Mouse (Mus musculus): Measurements from ENCODE around the gene Zfp36.

Gene Zfp36

GRCm38 (mm10) chr7:28383606-28384005, 3.6 kb upstream of the Zfp36 start:
- no peak for DNase-seq

- peak; percentile 67 to 81 for DNase-seq
Observed at GRCm38 (mm10) chr7:28382981-28383396, 2.9 kb upstream of the Zfp36 start.

DNA sequence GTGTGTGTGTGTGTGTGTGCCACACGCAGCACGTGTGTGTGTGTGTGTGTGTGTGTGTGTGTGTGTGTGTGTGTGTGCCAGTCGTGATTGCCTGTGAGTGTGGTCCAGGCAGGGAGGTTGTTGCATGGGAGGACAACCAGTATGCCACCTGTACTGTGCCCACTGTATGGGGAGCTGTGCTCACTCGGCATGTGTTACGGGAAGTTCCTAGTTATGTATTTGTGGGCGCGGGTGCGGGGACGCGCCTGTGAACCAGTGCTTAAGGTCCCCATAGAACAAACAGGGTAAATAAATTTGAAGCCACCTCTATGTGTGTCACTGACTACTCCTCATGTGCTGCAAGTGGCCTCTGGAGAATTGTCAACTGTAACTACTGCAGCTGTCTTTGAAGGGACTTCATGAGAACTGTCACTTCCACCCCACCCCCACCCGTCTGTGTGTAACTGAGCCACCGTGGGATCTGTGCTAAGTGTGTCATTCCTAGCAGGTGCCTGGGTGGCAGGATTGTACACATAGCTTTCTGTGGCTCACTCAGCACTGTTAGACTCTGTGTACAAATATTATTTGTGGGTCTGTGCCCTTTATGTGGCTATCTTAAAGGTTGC, 2.4 kb upstream of the Zfp36 start:
- peak in 1 of 2 experiments; percentile 59 for DNase-seq

GRCm38 (mm10) chr7:28381938-28382337, 1.9 kb upstream of the Zfp36 start:
- peak; percentile 91 to 95 for DNase-seq

- DNase-seq = peak; percentile 84 to 91
Observed at GRCm38 (mm10) chr7:28381017-28381790, 1.2 kb upstream of the Zfp36 start.

- DNase-seq = peak; percentile 94 to 96
Observed at GRCm38 (mm10) chr7:28378769-28379651, 1.0 kb downstream of the Zfp36 start.

GRCm38 (mm10) chr7:28378066-28378690, 1.9 kb downstream of the Zfp36 start:
- peak; percentile 56 to 64 for DNase-seq

DNA sequence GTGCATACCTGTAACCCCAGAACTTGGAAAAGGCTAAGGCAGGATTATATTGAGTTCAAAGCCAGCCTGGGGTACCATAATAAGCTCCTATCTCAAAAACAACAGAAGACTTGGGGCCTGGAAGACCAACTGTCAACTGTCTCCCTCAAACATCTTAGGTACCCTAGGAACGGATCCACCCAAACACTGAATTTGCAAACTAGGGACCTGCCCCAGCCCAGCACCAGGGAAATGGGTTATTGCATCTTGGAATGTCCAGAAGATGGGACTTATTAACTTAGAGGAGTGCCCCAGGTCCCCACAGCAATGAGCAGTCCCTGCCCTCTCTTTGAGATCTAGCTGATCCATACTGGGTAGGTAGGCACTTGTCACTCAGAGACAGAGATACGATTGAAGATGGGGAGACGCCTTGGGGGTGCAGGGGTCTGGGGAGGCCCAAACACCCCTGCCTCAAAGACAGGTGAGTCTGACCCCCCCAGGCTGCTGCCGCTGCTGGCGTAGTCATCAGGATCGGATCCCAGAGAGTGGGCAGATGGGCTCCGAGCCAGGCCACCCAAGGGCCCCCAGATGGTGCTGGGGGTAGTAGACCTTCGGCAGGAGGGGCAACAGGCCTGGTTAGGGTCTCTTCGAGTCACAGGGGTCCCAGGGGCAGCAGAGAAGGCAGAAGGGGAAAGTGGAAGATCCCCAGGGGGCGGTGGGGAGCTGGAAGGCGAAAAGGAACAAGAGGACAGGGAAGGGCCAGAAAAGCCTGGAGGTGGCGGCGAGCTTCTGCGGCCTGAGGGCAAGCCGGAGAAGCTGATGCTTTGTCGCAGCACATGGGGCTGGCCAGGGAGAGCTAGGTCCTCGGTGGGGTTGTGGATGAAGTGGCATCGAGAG, 2.6 kb downstream of the Zfp36 start:
- DNase-seq = peak in 1 of 2 experiments; percentile 51

GRCm38 (mm10) chr7:28376011-28376771, 3.9 kb downstream of the Zfp36 start:
- peak; percentile 59 to 76 for DNase-seq

- peak; percentile 94 to 97 for DNase-seq
Observed at GRCm38 (mm10) chr7:28375176-28375921, 4.7 kb downstream of the Zfp36 start.

- peak in 1 of 2 experiments; percentile 24 for DNase-seq
Observed at GRCm38 (mm10) chr7:28374647-28375046, 5.4 kb downstream of the Zfp36 start.

DNA sequence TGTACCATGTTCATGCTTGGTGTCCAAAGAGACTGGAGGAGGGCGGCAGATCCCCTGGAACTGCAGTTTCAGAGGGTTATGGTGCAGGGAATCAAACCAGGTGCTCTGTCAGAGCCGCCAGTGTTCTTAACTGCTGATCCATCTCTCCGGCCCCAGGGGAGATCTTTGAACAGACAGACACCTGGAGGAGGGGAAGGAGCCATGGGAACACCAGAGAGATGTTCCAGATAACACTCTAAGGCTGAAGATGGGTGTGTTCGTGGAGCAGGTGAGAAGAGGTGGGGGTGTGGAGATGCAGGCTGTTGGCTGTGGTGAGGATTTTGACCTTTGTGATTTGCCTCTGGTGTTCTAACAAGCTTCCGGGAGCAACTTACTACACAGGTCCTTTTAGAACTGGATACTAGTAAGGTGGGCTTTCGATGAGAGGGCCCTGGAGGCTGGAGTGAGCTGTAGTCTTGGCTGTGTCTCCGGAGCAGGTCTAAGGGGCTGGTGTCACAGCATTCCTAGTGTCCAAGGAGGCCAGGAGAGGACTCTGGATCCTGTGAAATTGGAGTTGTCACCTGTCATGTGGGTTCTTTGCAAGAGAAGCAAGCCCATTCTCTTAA, 6.1 kb downstream of the Zfp36 start:
- DNase-seq = peak in 1 of 2 experiments; percentile 42

GRCm38 (mm10) chr7:28373131-28373581, 6.9 kb downstream of the Zfp36 start:
- DNase-seq = peak; percentile 70 to 73

DNA sequence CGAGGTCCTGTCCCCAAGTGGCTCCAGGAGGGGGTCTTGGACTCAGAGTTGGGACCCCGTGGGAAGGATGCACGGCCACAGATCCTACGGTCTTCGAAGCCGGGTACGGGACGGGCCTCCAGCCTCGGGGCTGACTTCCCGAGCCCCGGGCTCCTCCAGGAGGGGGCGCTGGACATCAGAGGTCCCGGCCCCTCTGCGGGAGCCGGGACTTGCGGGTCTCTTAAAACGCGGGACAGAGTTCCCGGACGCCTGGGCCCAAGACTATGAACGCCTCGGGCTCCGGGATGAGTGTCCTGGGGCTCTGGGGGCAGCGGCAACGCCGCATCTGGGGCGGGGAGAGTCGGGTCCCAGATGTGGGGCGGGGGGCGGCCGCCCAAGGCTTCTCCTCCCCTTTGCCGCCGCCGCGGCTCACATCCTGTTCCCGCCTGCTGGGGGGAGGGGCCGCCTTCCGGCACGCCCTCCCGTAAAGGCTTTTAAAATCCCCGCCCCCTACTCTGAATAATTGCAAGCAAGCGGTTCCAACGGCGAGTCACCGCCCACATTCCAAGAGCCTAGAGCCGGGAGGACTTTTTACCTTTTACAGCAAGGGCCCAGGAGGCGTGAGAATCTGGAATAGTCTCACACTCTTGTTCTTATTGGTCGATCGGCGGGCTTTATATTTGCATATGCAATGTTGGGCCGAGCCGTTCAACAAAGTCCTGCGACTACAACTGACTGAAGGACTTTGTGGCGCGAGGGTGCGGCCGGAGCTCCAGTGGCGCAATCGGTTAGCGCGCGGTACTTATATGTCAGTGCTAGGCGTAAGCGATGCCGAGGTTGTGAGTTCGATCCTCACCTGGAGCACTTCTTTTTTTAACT, 7.6 kb downstream of the Zfp36 start, which contains the start of gene Plekhg2:
Gene Plekhg2 (minus strand): TSS at position 349 of the 858 bp plus-strand sequence.
- peak; percentile 97 to 98 for DNase-seq

GRCm38 (mm10) chr7:28371514-28371989, 8.5 kb downstream of the Zfp36 start:
- peak; percentile 85 to 88 for DNase-seq

GRCm38 (mm10) chr7:28370977-28371513, 9.0 kb downstream of the Zfp36 start:
- peak in 1 of 2 experiments; percentile 63 for DNase-seq

DNA sequence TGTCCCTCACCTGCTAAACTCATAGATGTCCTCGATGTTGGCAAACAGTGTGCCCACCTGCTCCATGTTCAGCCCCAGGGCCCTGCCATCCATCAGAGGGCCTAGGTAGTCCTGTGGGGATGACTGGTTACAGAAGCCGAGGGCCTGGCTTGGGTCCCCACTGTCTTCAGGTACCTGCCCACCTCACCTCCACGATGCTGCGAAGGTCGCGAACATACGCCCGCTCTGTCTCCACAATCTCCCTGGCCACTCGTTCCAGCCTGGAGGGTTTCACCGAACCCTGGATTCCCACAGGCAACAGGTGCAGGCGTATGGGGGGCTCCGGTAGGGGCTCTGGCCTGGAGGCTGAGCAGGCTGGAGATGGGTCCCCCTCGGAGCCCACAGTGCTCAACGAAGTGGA, 10.0 kb downstream of the Zfp36 start:
- DNase-seq = peak in 1 of 2 experiments; percentile 37
